Mouse (Mus musculus) kidney, adult 2 months (tissue): Measurements from ENCODE around the gene Cyp27b1. TPM values are rescaled to one million over a fixed set of nuclear protein-coding genes. Genes with fewer than 3 reads are reported as not detected.
"Not testable (repeated sequence)": the region's sequence is repeated elsewhere in the genome, so short reads cannot be mapped to it uniquely, and the experiment has no call there.

ENCODE experiments used
- DNase-seq: peaks from one replicate; pipeline ENCODE4 v3.0.0; 2021
- H3K27ac ChIP-seq: fragments of 200-500 bp; 2 replicates; pipeline ENCODE4 v1.5.1; 2012; ENCODE audit warnings: low read depth, low read length, control low read depth, inconsistent platforms; ENCODE audit not compliant: insufficient read depth
- H3K27me3 ChIP-seq: fragments of 200-500 bp; replicated peaks from 2 replicates; pipeline ENCODE4 v1.6.1; 2012; ENCODE audit warnings: mild to moderate bottlenecking, moderate library complexity, low read length, inconsistent platforms; ENCODE audit not compliant: control insufficient read depth, insufficient read depth
- H3K36me3 ChIP-seq: fragments of 200-500 bp; 2 replicates; pipeline ENCODE4 v1.6.1; 2012; ENCODE audit warnings: mild to moderate bottlenecking, moderate library complexity, low read length, inconsistent platforms; ENCODE audit not compliant: control insufficient read depth, insufficient read depth
- H3K4me1 ChIP-seq: fragments of 200-500 bp; 2 replicates; pipeline ENCODE4 v1.6.1; 2011; ENCODE audit warnings: low read length; ENCODE audit not compliant: control insufficient read depth, insufficient read depth
- H3K4me3 ChIP-seq: fragments of 200-500 bp; 2 replicates; pipeline ENCODE4 v1.5.1; 2011; ENCODE audit warnings: mild to moderate bottlenecking, low read depth, low read length, control low read depth; ENCODE audit not compliant: insufficient read depth
- CTCF ChIP-seq: fragments of 200-500 bp; conservative IDR thresholded peaks from 2 replicates; pipeline ENCODE4 v1.5.1; 2011; ENCODE audit warnings: low read depth, mild to moderate bottlenecking, control low read depth, low read length, moderate library complexity, mixed read lengths; ENCODE audit not compliant: insufficient read depth, insufficient read length
- POLR2A ChIP-seq: fragments of 200-500 bp; IDR thresholded peaks from one replicate; pipeline ENCODE4 v1.6.1; 2011; ENCODE audit warnings: low read depth, low read length, control low read depth
- WGBS: fragments of 180-500 bp; shearing (Covaris S2); methylation state at CpG from one replicate; pipeline ENCODE4 v1.1.7; 2018; 5-methylcytosine and 5-hydroxymethylcytosine counted together
- polyA plus RNA-seq: library from polyadenylated mRNA; depleted of rRNA; stranded (reverse); fragments of >200 nt; gene quantifications from 2 replicates; pipeline ENCODE4 v1.2.3, GENCODE M21; 2012

Cyp27b1 gene
- polyA plus RNA-seq, 1 experiment: 14.3 TPM

DNA sequence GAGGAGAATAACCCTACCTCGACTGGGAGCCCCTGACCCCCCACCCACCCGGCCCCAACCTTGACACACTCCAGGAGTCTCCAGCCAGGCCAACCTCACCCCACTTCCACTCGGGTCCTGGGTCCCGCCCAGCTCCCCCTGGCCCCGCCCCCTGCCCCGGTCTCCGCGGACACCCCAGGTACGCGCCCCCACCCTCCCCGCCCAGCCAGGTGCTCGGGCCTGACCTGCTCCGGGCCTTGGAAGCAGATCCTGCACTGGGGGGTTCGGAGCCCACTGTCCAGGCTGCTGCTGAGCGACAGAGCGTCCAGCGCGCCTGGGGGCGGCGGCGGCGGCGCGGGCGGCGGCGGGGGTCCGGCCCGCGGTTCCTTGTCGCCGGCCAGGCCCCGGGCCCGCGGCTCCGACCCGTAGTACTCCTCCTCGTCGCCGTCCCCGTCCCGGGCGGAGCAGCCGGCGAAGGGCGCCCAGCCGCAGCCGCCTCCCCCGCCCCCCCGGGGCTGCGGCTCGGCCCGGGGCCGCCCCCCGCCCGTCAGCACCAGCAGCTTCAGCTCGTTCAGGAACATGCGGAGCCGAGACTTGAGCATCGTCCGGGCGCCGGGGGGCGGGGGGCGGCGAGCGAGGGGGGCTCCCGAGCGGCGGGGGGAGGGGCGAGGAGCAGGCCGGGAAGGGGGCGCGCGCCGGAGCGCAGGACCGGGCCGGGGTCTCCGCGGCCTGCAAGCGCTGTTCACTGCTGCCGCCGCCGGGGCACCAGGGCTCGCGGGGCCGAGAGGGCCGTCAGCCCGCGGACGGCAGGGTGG, 11.3 kb downstream of the Cyp27b1 start:
- H3K4me1 ChIP-seq: peaks cover 2% of the 10 kb centered on the region
- H3K4me3 ChIP-seq: peak overlapping the region; percentile 57
- WGBS: 1% methylated on average over 71 of the region's 92 CpGs
- DNase-seq: no peak
- no peak for TF ChIP-seq CTCF
- TF ChIP-seq POLR2A: no peak
- no peaks in the 10 kb centered on the region for H3K27me3 ChIP-seq
- peaks cover 2% of the 10 kb centered on the region for H3K36me3 ChIP-seq
- no peak overlapping the region for H3K27ac ChIP-seq

DNA sequence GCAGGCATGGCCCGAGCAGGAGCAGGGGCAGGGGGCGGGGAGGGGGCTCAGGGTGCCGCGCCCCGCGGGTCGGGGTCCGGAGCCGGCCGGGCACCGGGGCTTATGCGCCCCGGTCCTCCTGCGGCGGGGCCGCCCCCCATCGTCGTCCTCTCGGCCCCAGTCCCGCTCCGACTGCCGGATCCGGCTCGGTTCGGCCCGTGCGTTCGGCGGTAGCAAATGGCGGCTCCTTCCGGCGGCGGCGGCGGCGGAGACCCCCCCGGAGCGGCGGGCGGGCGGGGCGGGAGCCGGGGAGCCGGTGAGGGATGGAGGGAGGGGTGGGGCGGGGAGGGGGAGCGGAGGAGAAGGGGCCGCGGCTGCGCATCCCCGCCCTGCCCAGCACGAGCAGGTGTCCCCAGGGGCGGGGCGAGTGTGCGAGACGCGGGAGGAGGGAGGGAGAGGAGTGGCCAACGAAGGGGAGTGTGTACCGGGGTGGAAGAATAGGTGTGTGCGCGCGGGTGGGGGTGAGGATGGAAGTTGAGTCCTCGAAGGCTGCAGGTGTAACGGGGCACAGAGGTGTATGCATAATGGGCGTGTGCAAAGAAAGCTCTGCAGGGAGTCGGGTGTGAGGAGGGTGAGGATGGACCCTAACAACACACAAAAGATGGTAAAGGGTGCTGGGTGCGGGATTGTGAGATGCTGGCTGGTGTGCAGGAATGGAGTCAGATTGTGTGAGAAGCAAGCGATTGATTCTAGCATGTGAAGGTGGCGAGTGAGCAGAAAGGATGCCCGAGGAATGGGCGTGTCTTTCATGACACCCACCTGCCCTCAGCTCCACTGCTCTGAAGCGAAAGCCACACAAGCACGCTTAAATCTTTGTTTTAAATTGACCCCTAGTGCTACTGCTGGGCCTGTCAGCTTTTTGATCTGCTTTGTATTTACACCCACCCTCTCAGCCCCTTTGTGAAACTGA, 12.2 kb downstream of the Cyp27b1 start, which contains the start of gene March9:
Gene March9, minus strand, starts transcription at position 217 of the 949 bp plus-strand sequence.
- Histone ChIP-seq H3K36me3 (peaks cover 2% of the 10 kb centered on the region), H3K27ac (no peak within 1 kb of the TSS), H3K4me3 (peak within 1 kb of the TSS; percentile 57), H3K4me1 (peaks cover 3% of the 10 kb centered on the region), H3K27me3 (no peaks in the 10 kb centered on the region)
- peak; percentile 91 for DNase-seq
- WGBS: 1% methylated on average over 51 of the region's 72 CpGs
- TF ChIP-seq POLR2A (no peak), CTCF (no peak)

DNA sequence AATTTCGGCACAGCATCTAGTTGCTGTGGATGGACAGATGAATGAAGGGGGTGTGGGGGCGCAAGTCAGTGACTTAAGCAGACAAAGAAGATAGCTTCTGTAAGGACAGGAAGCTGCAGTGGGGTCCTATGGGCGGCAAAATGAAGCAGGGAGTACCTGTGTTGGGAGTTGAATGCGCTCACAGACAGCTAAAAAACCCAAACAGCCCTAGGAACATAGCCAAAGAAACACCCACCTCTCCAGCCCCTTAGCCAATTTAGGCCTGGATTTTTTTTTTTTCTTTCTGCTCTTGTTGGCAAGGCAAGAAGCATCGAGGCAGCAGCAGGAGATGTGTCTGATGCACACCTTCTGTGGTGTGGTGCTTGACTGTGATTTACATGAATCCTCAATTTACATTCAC, 13.0 kb downstream of the Cyp27b1 start:
- no peaks in the 10 kb centered on the region for H3K27me3 ChIP-seq
- H3K4me3 ChIP-seq: no peak overlapping the region
- no peak for TF ChIP-seq POLR2A
- TF ChIP-seq CTCF: no peak
- no peak overlapping the region for H3K27ac ChIP-seq
- 70% methylated on average over 5 of the region's 5 CpGs for WGBS
- H3K4me1 ChIP-seq: peaks cover 3% of the 10 kb centered on the region
- DNase-seq: no peak
- H3K36me3 ChIP-seq: peaks cover 3% of the 10 kb centered on the region

GRCm38 (mm10) chr10:127061513-127061912, 13.5 kb downstream of the Cyp27b1 start:
- TF ChIP-seq CTCF (no peak), POLR2A (no peak)
- Histone ChIP-seq H3K36me3 (peaks cover 3% of the 10 kb centered on the region), H3K4me1 (peaks cover 3% of the 10 kb centered on the region), H3K27ac (no peak overlapping the region), H3K27me3 (no peaks in the 10 kb centered on the region), H3K4me3 (no peak overlapping the region)
- DNase-seq: no peak
- WGBS: 76% methylated on average over 2 of the region's 2 CpGs

DNA sequence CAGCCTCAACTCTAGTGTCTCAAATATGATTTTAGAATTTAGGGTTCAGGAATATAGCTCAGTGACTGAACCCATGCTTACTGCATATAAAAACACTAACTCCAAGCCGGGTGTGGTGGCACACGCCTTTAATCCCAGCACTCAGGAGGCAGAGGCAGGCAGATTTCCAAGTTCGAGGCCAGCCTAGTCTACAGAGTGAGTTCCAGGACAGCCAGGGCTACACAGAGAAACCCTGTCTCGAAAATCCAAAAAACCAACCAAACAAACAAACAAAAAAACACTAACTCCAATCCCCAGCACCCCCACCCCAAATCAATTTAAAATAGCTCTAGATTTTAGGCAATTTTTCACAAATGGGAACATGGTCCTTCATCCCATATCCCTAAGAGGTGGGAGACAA, 14.1 kb downstream of the Cyp27b1 start:
- WGBS: 91% methylated on average over 4 of the region's 4 CpGs
- H3K4me1 ChIP-seq, H3K4me3 ChIP-seq, DNase-seq, H3K27ac ChIP-seq, H3K27me3 ChIP-seq, H3K36me3 ChIP-seq: not testable (repeated sequence)

- Histone ChIP-seq H3K4me1 (peaks cover 3% of the 10 kb centered on the region), H3K4me3 (no peak overlapping the region), H3K27ac (no peak overlapping the region), H3K27me3 (no peaks in the 10 kb centered on the region), H3K36me3 (peaks cover 1% of the 10 kb centered on the region)
- no peak for TF ChIP-seq POLR2A
- TF ChIP-seq CTCF: no peak
- 76% methylated on average over 5 of the region's 5 CpGs for WGBS
- no peak for DNase-seq
Measured at GRCm38 (mm10) chr10:127062503-127062902, 14.5 kb downstream of the Cyp27b1 start.
